Mouse (Mus musculus): ENCODE measurements around the gene Il18rap. TPM values are rescaled to one million over a fixed set of nuclear protein-coding genes. Genes with fewer than 3 reads are reported as not detected.
"Not testable (repeated sequence)": the region's sequence is repeated elsewhere in the genome, so short reads cannot be mapped to it uniquely, and the experiment has no call there.

Gene Il18rap
- total RNA-seq, 4 experiments from 2014 or later = 0.12 to 0.56 (median 0.23) TPM; not detected in 1

GRCm38 (mm10) chr1:40537577-40537976 lies 22.4 kb downstream of the Il18rap start:
- DNase-seq (ENCODE audit: low spot score in 2 of 2) = no peak

DNA sequence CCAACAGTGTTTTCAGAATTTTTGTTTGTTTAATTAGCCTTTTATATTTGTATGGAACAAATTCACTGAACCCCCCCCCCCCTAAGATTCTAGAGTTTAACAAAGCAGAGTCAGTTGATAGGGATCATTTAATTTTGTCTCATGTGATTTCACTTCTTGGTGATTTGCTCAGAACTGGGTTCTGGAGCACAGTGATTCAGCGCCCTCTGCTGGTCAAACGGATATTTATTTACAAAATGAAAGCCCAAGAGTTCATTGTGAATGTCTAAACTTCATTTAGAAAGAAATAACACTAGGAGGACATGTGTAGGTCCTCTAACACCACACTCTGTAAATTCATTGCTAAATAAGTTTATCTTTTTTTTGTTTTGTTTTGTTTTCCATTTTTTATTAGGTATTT lies 29.5 kb downstream of the Il18rap start:
- DNase-seq (ENCODE audit: low spot score in 2 of 2) = peak; percentile 21 to 54

- DNase-seq (ENCODE audit: low spot score in 2 of 2) = no peak
Observed at GRCm38 (mm10) chr1:40546645-40547044, 31.5 kb downstream of the Il18rap start.

GRCm38 (mm10) chr1:40547064-40547572 lies 32.0 kb downstream of the Il18rap start:
- DNase-seq (ENCODE audit: low spot score in 2 of 2) = no peak

GRCm38 (mm10) chr1:40547762-40548161 lies 32.6 kb downstream of the Il18rap start:
- no peak for DNase-seq (ENCODE audit: low spot score in 2 of 2)

DNA sequence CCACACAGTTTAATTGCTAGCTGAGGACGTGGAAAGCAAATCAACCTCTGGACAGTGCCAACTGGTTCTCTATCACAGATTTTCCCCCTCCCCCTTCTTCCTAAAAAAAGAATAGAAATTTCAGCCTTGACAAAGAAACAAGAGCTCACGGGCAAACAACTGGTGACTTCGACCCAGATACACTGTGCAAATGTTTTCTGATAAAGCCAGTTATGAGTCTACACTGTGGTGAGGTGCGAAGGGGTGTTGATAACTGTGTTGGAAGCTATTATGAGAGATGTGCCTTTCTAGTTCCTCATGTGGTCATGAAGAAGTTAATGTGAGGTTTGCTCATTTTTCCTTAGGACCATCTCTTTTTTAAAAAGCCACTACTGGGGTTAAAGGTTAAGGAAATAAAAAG lies 54.2 kb downstream of the Il18rap start:
- DNase-seq (ENCODE audit: low spot score in 2 of 2) = no peak

- DNase-seq (ENCODE audit: low spot score in 2 of 2) = peak; percentile 26 to 61
Observed at GRCm38 (mm10) chr1:40579784-40580183, 64.6 kb downstream of the Il18rap start, which contains the start of gene Slc9a4. Slc9a4 (plus strand) TSS chr1:40580081.

DNA sequence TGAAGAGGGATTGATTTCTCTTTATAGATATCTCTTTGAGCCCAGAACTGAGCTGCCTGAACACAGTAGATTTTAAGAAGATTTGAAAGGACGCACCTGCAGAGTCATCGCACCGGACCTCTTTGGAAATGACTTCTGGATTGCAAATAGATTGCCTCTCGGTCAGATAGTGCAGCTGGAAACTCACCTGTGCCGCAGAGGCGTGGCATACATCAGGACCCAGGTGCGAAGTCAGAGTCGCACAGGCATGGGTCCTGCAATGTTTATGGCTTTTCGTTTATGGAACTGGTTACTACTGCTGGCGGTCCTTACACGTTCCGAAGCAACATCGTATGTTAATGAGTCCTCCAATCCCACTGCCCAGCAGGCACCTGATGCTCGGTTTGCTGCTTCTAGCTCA lies 65.1 kb downstream of the Il18rap start:
- no peak for DNase-seq (ENCODE audit: low spot score in 2 of 2)

GRCm38 (mm10) chr1:40586776-40587175 lies 71.6 kb downstream of the Il18rap start:
- no peak for DNase-seq (ENCODE audit: low spot score in 2 of 2)

GRCm38 (mm10) chr1:40590931-40591330 lies 75.8 kb downstream of the Il18rap start:
- DNase-seq (ENCODE audit: low spot score in 2 of 2) = no peak

DNA sequence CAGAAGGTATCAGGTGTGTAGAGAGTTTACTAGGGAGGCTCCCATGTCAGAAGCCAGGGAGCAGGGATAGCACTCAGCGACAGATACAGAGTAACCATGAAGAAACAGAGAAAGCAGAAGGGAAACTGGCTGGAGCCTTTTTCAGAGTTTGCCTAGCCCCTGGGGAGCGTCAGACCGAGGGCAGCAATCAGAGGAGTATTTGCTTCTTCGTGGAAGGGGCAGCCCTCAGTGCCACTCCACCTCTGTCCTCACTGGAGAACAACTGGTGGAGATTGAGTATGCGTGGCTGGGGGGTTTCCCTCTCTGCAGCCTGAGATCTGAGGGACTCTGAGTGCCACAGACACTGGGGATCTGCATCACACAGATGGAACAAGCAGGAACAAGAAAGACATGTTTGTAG lies 82.7 kb downstream of the Il18rap start:
- DNase-seq (ENCODE audit: low spot score in 2 of 2) = no peak

DNA sequence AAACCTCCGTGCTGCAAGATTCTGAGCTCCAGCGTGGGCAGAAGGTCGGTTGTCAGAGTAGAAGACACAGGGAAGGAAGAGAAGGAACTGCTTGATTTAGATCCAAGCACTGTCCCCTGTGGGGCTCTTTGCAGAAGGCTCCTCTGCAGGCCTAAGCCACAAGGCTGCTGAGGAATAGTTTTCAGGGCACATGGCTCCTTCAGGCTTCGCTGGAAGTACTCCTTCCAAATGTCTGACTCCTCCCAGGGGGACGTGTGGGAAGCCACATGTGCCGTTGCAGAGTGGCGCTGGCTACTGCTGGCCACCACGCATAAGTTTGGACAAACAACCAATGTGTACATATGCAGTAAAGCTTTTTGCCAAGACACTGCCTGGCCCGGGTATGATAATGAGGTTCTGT lies 84.5 kb downstream of the Il18rap start:
- DNase-seq (ENCODE audit: low spot score in 2 of 2) = not testable (repeated sequence)

GRCm38 (mm10) chr1:40600394-40601327 lies 85.5 kb downstream of the Il18rap start:
- DNase-seq (ENCODE audit: low spot score in 2 of 2) = peak; percentile 55 to 67

Other genes starting within 250 kb of the Il18rap start
- gene Il1rl2, start 190.8 kb upstream of the Il18rap start, total RNA-seq (2022) = 1 to 10 TPM in 2 of 4 experiments, under 1 TPM in 2; 0.31 to 2.0 (median 1.2) TPM
- gene Il1rl1, start 85.8 kb upstream of the Il18rap start, total RNA-seq (2022) = 1 to 10 TPM in 1 of 4 experiments, under 1 TPM in 2, not detected in 1; 0.50 to 1.6 (median 0.94) TPM
- gene Il18r1, start 49.8 kb upstream of the Il18rap start, total RNA-seq (2022) = not detected
- 10 to 100 TPM; 16.1 to 29.7 (median 19.4) TPM for gene Slc9a4, start 64.7 kb downstream of the Il18rap start, total RNA-seq (2022)
- gene Slc9a2, start 165.2 kb downstream of the Il18rap start, total RNA-seq (2022) = 10 to 100 TPM; 19.2 to 25.4 (median 21.7) TPM

Data from layer of hippocampus, adult 8-10 months (tissue).